Mouse (Mus musculus) ovary, adult 18-20 months (tissue): ENCODE data around the gene Zdhhc22.

ENCODE experiments used
- DNase-seq: peaks from one replicate; pipeline ENCODE4 v3.0.0; 2022; ENCODE audit warnings: low spot score, mixed read lengths

Gene Zdhhc22

GRCm38 (mm10) chr12:86961589-86962344 lies 28.5 kb downstream of the Zdhhc22 start:
- no peak for DNase-seq

- no peak for DNase-seq
Measured at GRCm38 (mm10) chr12:86960791-86961335, 29.4 kb downstream of the Zdhhc22 start.

- no peak for DNase-seq
Measured at GRCm38 (mm10) chr12:86960138-86960537, 30.1 kb downstream of the Zdhhc22 start.

- DNase-seq, result no peak
Measured at GRCm38 (mm10) chr12:86959661-86960060, 30.6 kb downstream of the Zdhhc22 start.

- no peak for DNase-seq
Measured at GRCm38 (mm10) chr12:86958558-86958957, 31.7 kb downstream of the Zdhhc22 start.

- no peak for DNase-seq
Measured at GRCm38 (mm10) chr12:86955894-86956293, 34.3 kb downstream of the Zdhhc22 start.

GRCm38 (mm10) chr12:86952331-86952850 lies 37.8 kb downstream of the Zdhhc22 start:
- no peak for DNase-seq

GRCm38 (mm10) chr12:86950961-86951360 lies 39.3 kb downstream of the Zdhhc22 start:
- no peak for DNase-seq

GRCm38 (mm10) chr12:86950161-86950960 lies 39.9 kb downstream of the Zdhhc22 start:
- DNase-seq, result no peak

- DNase-seq, result no peak
Measured at GRCm38 (mm10) chr12:86949501-86949900, 40.7 kb downstream of the Zdhhc22 start.

GRCm38 (mm10) chr12:86948627-86949026 lies 41.6 kb downstream of the Zdhhc22 start:
- no peak for DNase-seq

- no peak for DNase-seq
Measured at GRCm38 (mm10) chr12:86947681-86948401, 42.4 kb downstream of the Zdhhc22 start.

GRCm38 (mm10) chr12:86946862-86947574 lies 43.2 kb downstream of the Zdhhc22 start, which contains the start of gene Cipc:
Cipc (plus strand) TSS chr12:86947043.
- peak; percentile 99 for DNase-seq

GRCm38 (mm10) chr12:86946301-86946781 lies 43.9 kb downstream of the Zdhhc22 start:
- no peak for DNase-seq

GRCm38 (mm10) chr12:86945126-86945525 lies 45.1 kb downstream of the Zdhhc22 start:
- DNase-seq, result no peak

- no peak for DNase-seq
Measured at GRCm38 (mm10) chr12:86943421-86943820, 46.8 kb downstream of the Zdhhc22 start.

GRCm38 (mm10) chr12:86941734-86942486 lies 48.3 kb downstream of the Zdhhc22 start:
- no peak for DNase-seq

GRCm38 (mm10) chr12:86941173-86941572 lies 49.1 kb downstream of the Zdhhc22 start:
- no peak for DNase-seq

- DNase-seq, result no peak
Measured at GRCm38 (mm10) chr12:86938571-86938970, 51.7 kb downstream of the Zdhhc22 start.

- DNase-seq, result no peak
Measured at GRCm38 (mm10) chr12:86936587-86937343, 53.5 kb downstream of the Zdhhc22 start.
